Mouse (Mus musculus): ENCODE results near the gene Cyp2t4.

Gene Cyp2t4

GRCm38 (mm10) chr7:27160921-27161320, 7.4 kb downstream of the Cyp2t4 start:
- DNase-seq (ENCODE audit: low spot score in 2 of 2), result no peak

- no peak for DNase-seq (ENCODE audit: low spot score in 2 of 2)
Measured at GRCm38 (mm10) chr7:27161744-27162143, 8.2 kb downstream of the Cyp2t4 start.

- no peak for DNase-seq (ENCODE audit: low spot score in 2 of 2)
Measured at GRCm38 (mm10) chr7:27162780-27163449, 9.4 kb downstream of the Cyp2t4 start.

GRCm38 (mm10) chr7:27163450-27163805, 9.9 kb downstream of the Cyp2t4 start:
- DNase-seq (ENCODE audit: low spot score in 2 of 2), result no peak

- DNase-seq (ENCODE audit: low spot score in 2 of 2), result no peak
Measured at GRCm38 (mm10) chr7:27164112-27164947, 10.8 kb downstream of the Cyp2t4 start.

GRCm38 (mm10) chr7:27165007-27165655, 11.6 kb downstream of the Cyp2t4 start:
- DNase-seq (ENCODE audit: low spot score in 2 of 2), result no peak

- DNase-seq (ENCODE audit: low spot score in 2 of 2), result no peak
Measured at GRCm38 (mm10) chr7:27165696-27166095, 12.2 kb downstream of the Cyp2t4 start.

- peak; percentile 55 to 67 for DNase-seq (ENCODE audit: low spot score in 2 of 2)
Measured at GRCm38 (mm10) chr7:27166229-27166613, 12.7 kb downstream of the Cyp2t4 start.

- DNase-seq (ENCODE audit: low spot score in 2 of 2), result peak; percentile 93 to 95
Measured at GRCm38 (mm10) chr7:27166614-27167474, 13.3 kb downstream of the Cyp2t4 start, which contains the start of gene Egln2. Egln2 (minus strand) TSS chr7:27166802.

GRCm38 (mm10) chr7:27167475-27168094, 14.1 kb downstream of the Cyp2t4 start:
- DNase-seq (ENCODE audit: low spot score in 2 of 2), result no peak

- DNase-seq (ENCODE audit: low spot score in 2 of 2), result no peak
Measured at GRCm38 (mm10) chr7:27168371-27168770, 14.9 kb downstream of the Cyp2t4 start.

- no peak for DNase-seq (ENCODE audit: low spot score in 2 of 2)
Measured at GRCm38 (mm10) chr7:27170981-27171380, 17.5 kb downstream of the Cyp2t4 start.

GRCm38 (mm10) chr7:27174496-27174895, 21.0 kb downstream of the Cyp2t4 start:
- DNase-seq (ENCODE audit: low spot score in 2 of 2), result no peak

GRCm38 (mm10) chr7:27174896-27175295, 21.4 kb downstream of the Cyp2t4 start:
- DNase-seq (ENCODE audit: low spot score in 2 of 2), result no peak

- no peak for DNase-seq (ENCODE audit: low spot score in 2 of 2)
Measured at GRCm38 (mm10) chr7:27177942-27178323, 24.4 kb downstream of the Cyp2t4 start.

- peak; percentile 99 to 100 for DNase-seq (ENCODE audit: low spot score in 2 of 2)
Measured at GRCm38 (mm10) chr7:27178324-27179216, 25.1 kb downstream of the Cyp2t4 start, which contains the start of gene Rab4b. Rab4b (minus strand) TSS chr7:27178896.

- no peak for DNase-seq (ENCODE audit: low spot score in 2 of 2)
Measured at GRCm38 (mm10) chr7:27179217-27179918, 25.9 kb downstream of the Cyp2t4 start.

GRCm38 (mm10) chr7:27180036-27180435, 26.5 kb downstream of the Cyp2t4 start:
- DNase-seq (ENCODE audit: low spot score in 2 of 2), result no peak

Data from right cerebral cortex, postnatal 36 days (tissue).